Mouse (Mus musculus): Measurements from ENCODE around the gene Rtl1. TPM values are rescaled to one million over a fixed set of nuclear protein-coding genes. Genes with fewer than 3 reads are reported as not detected.
A peak's percentile ranks its signal among the peaks of the same experiment; 100 is the strongest.

The Rtl1 gene
- polyA plus RNA-seq, 1 experiment from 2014 or later = 0.91 TPM

- DNase-seq (ENCODE audit: low spot score) = no peak
- peaks cover 2% of the 10 kb centered on the region; the same call in 1 of the 2 replicates for H3K36me3 ChIP-seq (ENCODE audit: control insufficient read depth, insufficient read depth, low read length)
- no peak overlapping the region for H3K9ac ChIP-seq (ENCODE audit: low read length)
- no peaks in the 10 kb centered on the region for H3K9me3 ChIP-seq (ENCODE audit: control insufficient read depth, low read length)
- ATAC-seq (ENCODE audit: insufficient number of reproducible peaks, low FRiP score, low TSS enrichment, low read depth) = no peak
- H3K4me3 ChIP-seq (ENCODE audit: low read depth, low read length) = no peak overlapping the region
- WGBS = 42% methylated on average over 12 of the region's 12 CpGs
- H3K27ac ChIP-seq (replicated peaks; ENCODE audit: low read depth, low read length) = no peak overlapping the region
- H3K4me1 ChIP-seq (ENCODE audit: control insufficient read depth, insufficient read depth, low read length) = peaks cover 14% of the 10 kb centered on the region
- H3K4me2 ChIP-seq (ENCODE audit: low read depth, severe bottlenecking) = no peak overlapping the region
- no peaks in the 10 kb centered on the region for H3K27me3 ChIP-seq (ENCODE audit: control insufficient read depth, insufficient read depth, low read length)
Measured at GRCm38 (mm10) chr12:109598551-109599250, 1.4 kb downstream of the Rtl1 start.

- no peak overlapping the region; the same call in 1 of the 2 replicates for H3K27ac ChIP-seq (replicated peaks; ENCODE audit: low read depth, low read length)
- H3K9ac ChIP-seq (ENCODE audit: low read length) = no peak overlapping the region
- 69% methylated on average over 3 of the region's 3 CpGs for WGBS
- 0 out of 2 replicates have a peak, but pooled peaks cover 3% of the 10 kb centered on the region for H3K9me3 ChIP-seq (ENCODE audit: control insufficient read depth, low read length)
- H3K4me3 ChIP-seq (ENCODE audit: low read depth, low read length) = no peak overlapping the region
- peaks cover 5% of the 10 kb centered on the region; the same call in 1 of the 2 replicates for H3K36me3 ChIP-seq (ENCODE audit: control insufficient read depth, insufficient read depth, low read length)
- peaks cover 14% of the 10 kb centered on the region for H3K4me1 ChIP-seq (ENCODE audit: control insufficient read depth, insufficient read depth, low read length)
- no peak overlapping the region for H3K4me2 ChIP-seq (ENCODE audit: low read depth, severe bottlenecking)
- ATAC-seq (ENCODE audit: insufficient number of reproducible peaks, low FRiP score, low TSS enrichment, low read depth) = no peak
- H3K27me3 ChIP-seq (ENCODE audit: control insufficient read depth, insufficient read depth, low read length) = no peaks in the 10 kb centered on the region
- DNase-seq (ENCODE audit: low spot score) = no peak
Measured at GRCm38 (mm10) chr12:109596726-109597125, 3.4 kb downstream of the Rtl1 start.

GRCm38 (mm10) chr12:109596232-109596631 lies 3.9 kb downstream of the Rtl1 start:
- Histone ChIP-seq H3K4me2 (ENCODE audit: low read depth, severe bottlenecking) (no peak overlapping the region), H3K27ac (replicated peaks; ENCODE audit: low read depth, low read length) (no peak overlapping the region; the same call in 1 of the 2 replicates), H3K27me3 (ENCODE audit: control insufficient read depth, insufficient read depth, low read length) (no peaks in the 10 kb centered on the region), H3K9me3 (ENCODE audit: control insufficient read depth, low read length) (0 out of 2 replicates have a peak, but pooled peaks cover 3% of the 10 kb centered on the region), H3K9ac (ENCODE audit: low read length) (no peak overlapping the region), H3K36me3 (ENCODE audit: control insufficient read depth, insufficient read depth, low read length) (peaks cover 5% of the 10 kb centered on the region; the same call in 1 of the 2 replicates), H3K4me1 (ENCODE audit: control insufficient read depth, insufficient read depth, low read length) (peaks cover 14% of the 10 kb centered on the region), H3K4me3 (ENCODE audit: low read depth, low read length) (no peak overlapping the region)
- DNase-seq (ENCODE audit: low spot score) (peak; percentile 39), ATAC-seq (ENCODE audit: insufficient number of reproducible peaks, low FRiP score, low TSS enrichment, low read depth) (peak; percentile 44; the same call in 1 of the 2 replicates)
- WGBS = 22% methylated on average over 8 of the region's 8 CpGs

- H3K36me3 ChIP-seq (ENCODE audit: control insufficient read depth, insufficient read depth, low read length) = peaks cover 5% of the 10 kb centered on the region; the same call in 1 of the 2 replicates
- H3K27ac ChIP-seq (replicated peaks; ENCODE audit: low read depth, low read length) = peak overlapping the region; percentile 55; the same call in 1 of the 2 replicates
- H3K27me3 ChIP-seq (ENCODE audit: control insufficient read depth, insufficient read depth, low read length) = no peaks in the 10 kb centered on the region
- 32% methylated on average over 6 of the region's 6 CpGs for WGBS
- H3K4me2 ChIP-seq (ENCODE audit: low read depth, severe bottlenecking) = no peak overlapping the region
- no peak overlapping the region for H3K4me3 ChIP-seq (ENCODE audit: low read depth, low read length)
- H3K4me1 ChIP-seq (ENCODE audit: control insufficient read depth, insufficient read depth, low read length) = peaks cover 14% of the 10 kb centered on the region
- 0 out of 2 replicates have a peak, but pooled peaks cover 3% of the 10 kb centered on the region for H3K9me3 ChIP-seq (ENCODE audit: control insufficient read depth, low read length)
- no peak overlapping the region for H3K9ac ChIP-seq (ENCODE audit: low read length)
- no peak for ATAC-seq (ENCODE audit: insufficient number of reproducible peaks, low FRiP score, low TSS enrichment, low read depth)
- peak; percentile 58 for DNase-seq (ENCODE audit: low spot score)
Measured at GRCm38 (mm10) chr12:109595753-109596152, 4.4 kb downstream of the Rtl1 start.

GRCm38 (mm10) chr12:109594961-109595360 lies 5.2 kb downstream of the Rtl1 start:
- no peak for DNase-seq (ENCODE audit: low spot score)
- Histone ChIP-seq H3K4me1 (ENCODE audit: control insufficient read depth, insufficient read depth, low read length) (peaks cover 14% of the 10 kb centered on the region), H3K9ac (ENCODE audit: low read length) (no peak overlapping the region), H3K27ac (replicated peaks; ENCODE audit: low read depth, low read length) (peak overlapping the region; percentile 68; the same call in 1 of the 2 replicates), H3K4me3 (ENCODE audit: low read depth, low read length) (no peak overlapping the region), H3K9me3 (ENCODE audit: control insufficient read depth, low read length) (0 out of 2 replicates have a peak, but pooled peaks cover 3% of the 10 kb centered on the region), H3K36me3 (ENCODE audit: control insufficient read depth, insufficient read depth, low read length) (peaks cover 6% of the 10 kb centered on the region; the same call in 1 of the 2 replicates), H3K27me3 (ENCODE audit: control insufficient read depth, insufficient read depth, low read length) (no peaks in the 10 kb centered on the region), H3K4me2 (ENCODE audit: low read depth, severe bottlenecking) (no peak overlapping the region)
- WGBS = 85% methylated on average over 7 of the region's 7 CpGs
- no peak for ATAC-seq (ENCODE audit: insufficient number of reproducible peaks, low FRiP score, low TSS enrichment, low read depth)

GRCm38 (mm10) chr12:109582185-109582584 lies 17.9 kb downstream of the Rtl1 start:
- no peak for DNase-seq (ENCODE audit: low spot score)
- H3K27ac ChIP-seq (replicated peaks; ENCODE audit: low read depth, low read length) = no peak overlapping the region
- no peak for ATAC-seq (ENCODE audit: insufficient number of reproducible peaks, low FRiP score, low TSS enrichment, low read depth)
- H3K27me3 ChIP-seq (ENCODE audit: control insufficient read depth, insufficient read depth, low read length) = no peaks in the 10 kb centered on the region
- no peak overlapping the region for H3K9ac ChIP-seq (ENCODE audit: low read length)
- no peak overlapping the region for H3K4me2 ChIP-seq (ENCODE audit: low read depth, severe bottlenecking)
- peaks cover 5% of the 10 kb centered on the region for H3K36me3 ChIP-seq (ENCODE audit: control insufficient read depth, insufficient read depth, low read length)
- H3K4me3 ChIP-seq (ENCODE audit: low read depth, low read length) = no peak overlapping the region
- WGBS = 83% methylated on average over 5 of the region's 5 CpGs
- H3K4me1 ChIP-seq (ENCODE audit: control insufficient read depth, insufficient read depth, low read length) = no peaks in the 10 kb centered on the region
- H3K9me3 ChIP-seq (ENCODE audit: control insufficient read depth, low read length) = no peaks in the 10 kb centered on the region

- no peaks in the 10 kb centered on the region for H3K27me3 ChIP-seq (ENCODE audit: control insufficient read depth, insufficient read depth, low read length)
- 90% methylated on average over 4 of the region's 4 CpGs for WGBS
Measured at GRCm38 (mm10) chr12:109572259-109572658, 27.9 kb downstream of the Rtl1 start.

GRCm38 (mm10) chr12:109560111-109560695 lies 39.9 kb downstream of the Rtl1 start:
- Histone ChIP-seq H3K4me3 (ENCODE audit: low read depth, low read length) (no peak overlapping the region), H3K4me1 (ENCODE audit: control insufficient read depth, insufficient read depth, low read length) (peaks cover 12% of the 10 kb centered on the region), H3K4me2 (ENCODE audit: low read depth, severe bottlenecking) (no peak overlapping the region), H3K9ac (ENCODE audit: low read length) (no peak overlapping the region), H3K27me3 (ENCODE audit: control insufficient read depth, insufficient read depth, low read length) (no peaks in the 10 kb centered on the region), H3K27ac (replicated peaks; ENCODE audit: low read depth, low read length) (no peak overlapping the region), H3K9me3 (ENCODE audit: control insufficient read depth, low read length) (no peaks in the 10 kb centered on the region), H3K36me3 (ENCODE audit: control insufficient read depth, insufficient read depth, low read length) (peaks cover 4% of the 10 kb centered on the region; the same call in 1 of the 2 replicates)
- WGBS = 88% methylated on average over 10 of the region's 10 CpGs
- no peak for DNase-seq (ENCODE audit: low spot score)
- no peak for ATAC-seq (ENCODE audit: insufficient number of reproducible peaks, low FRiP score, low TSS enrichment, low read depth)

More at GRCm38 (mm10) chr12:109572259-109572658, 27.9 kb downstream of the Rtl1 start:
- peaks cover 4% of the 10 kb centered on the region; the same call in 1 of the 2 replicates for H3K36me3 ChIP-seq (ENCODE audit: control insufficient read depth, insufficient read depth, low read length)
- ATAC-seq (ENCODE audit: insufficient number of reproducible peaks, low FRiP score, low TSS enrichment, low read depth) = no peak
- DNase-seq (ENCODE audit: low spot score) = no peak
- H3K9ac ChIP-seq (ENCODE audit: low read length) = no peak overlapping the region
- no peaks in the 10 kb centered on the region for H3K4me1 ChIP-seq (ENCODE audit: control insufficient read depth, insufficient read depth, low read length)
- no peak overlapping the region for H3K4me3 ChIP-seq (ENCODE audit: low read depth, low read length)
- no peaks in the 10 kb centered on the region for H3K9me3 ChIP-seq (ENCODE audit: control insufficient read depth, low read length)
- H3K27ac ChIP-seq (replicated peaks; ENCODE audit: low read depth, low read length) = no peak overlapping the region
- no peak overlapping the region for H3K4me2 ChIP-seq (ENCODE audit: low read depth, severe bottlenecking)

Measured in limb, embryonic 11.5 days (tissue).